Mouse (Mus musculus) cortical plate, adult 2 months (tissue): Measurements from ENCODE around the gene Grin2d. TPM values are rescaled to one million over a fixed set of nuclear protein-coding genes. Genes with fewer than 3 reads are reported as not detected.

Experiments used
- H3K27ac ChIP-seq: fragments of 200-500 bp; 2 replicates; pipeline ENCODE4 v1.5.1; 2012; ENCODE audit warnings: low read length, control low read depth, inconsistent platforms; ENCODE audit not compliant: insufficient read depth
- H3K4me1 ChIP-seq: fragments of 200-500 bp; 2 replicates; pipeline ENCODE4 v1.6.1; 2011; ENCODE audit warnings: low read length; ENCODE audit not compliant: control insufficient read depth, insufficient read depth
- H3K4me3 ChIP-seq: fragments of 200-500 bp; 2 replicates; pipeline ENCODE4 v1.5.1; 2011; ENCODE audit warnings: mild to moderate bottlenecking, low read length, control low read depth; ENCODE audit not compliant: insufficient read depth
- CTCF ChIP-seq: fragments of 200-500 bp; IDR thresholded peaks from 2 replicates; pipeline ENCODE4 v1.5.1; 2011; ENCODE audit warnings: mild to moderate bottlenecking, control low read depth, low read length; ENCODE audit not compliant: insufficient read depth; ENCODE audit errors: extremely low read depth
- POLR2A ChIP-seq: fragments of 200-500 bp; IDR thresholded peaks from 2 replicates; pipeline ENCODE4 v1.6.1; 2011; ENCODE audit warnings: mild to moderate bottlenecking, low read length, control low read depth; ENCODE audit not compliant: insufficient read depth; ENCODE audit errors: extremely low read depth
- polyA plus RNA-seq: library from polyadenylated mRNA; depleted of rRNA; stranded (reverse); fragments of >200 nt; gene quantifications from 2 replicates; pipeline ENCODE4 v1.2.3, GENCODE M21; 2012

Grin2d gene
- polyA plus RNA-seq, 1 experiment = 9.0 TPM

GRCm38 (mm10) chr7:45872624-45873023 is 5.6 kb downstream of the Grin2d start, which contains the start of gene Kdelr1:
Gene Kdelr1, plus strand, starts transcription at chr7:45872772.
- Histone ChIP-seq H3K4me1 (peaks cover 5% of the 10 kb centered on the region; the same call in 1 of the 2 replicates), H3K4me3 (peak within 1 kb of the TSS; percentile 57), H3K27ac (peak within 1 kb of the TSS; percentile 37)
- TF ChIP-seq POLR2A = peak; percentile 82
- peak; percentile 82 for TF ChIP-seq CTCF

- peaks cover 5% of the 10 kb centered on the region; the same call in 1 of the 2 replicates for H3K4me1 ChIP-seq
- TF ChIP-seq POLR2A (no peak), CTCF (no peak)
- H3K4me3 ChIP-seq = peak overlapping the region; percentile 48
- H3K27ac ChIP-seq = no peak overlapping the region
Measured at GRCm38 (mm10) chr7:45870282-45871058, 7.7 kb downstream of the Grin2d start.

- H3K4me3 ChIP-seq = peak overlapping the region; percentile 48
- TF ChIP-seq POLR2A = no peak
- no peak for TF ChIP-seq CTCF
- no peak overlapping the region for H3K27ac ChIP-seq
- peaks cover 4% of the 10 kb centered on the region; the same call in 1 of the 2 replicates for H3K4me1 ChIP-seq
Measured at GRCm38 (mm10) chr7:45869787-45870186, 8.4 kb downstream of the Grin2d start.

- no peak overlapping the region for H3K27ac ChIP-seq
- H3K4me3 ChIP-seq = peak overlapping the region; percentile 48
- no peak for TF ChIP-seq POLR2A
- no peak for TF ChIP-seq CTCF
- H3K4me1 ChIP-seq = 0 out of 2 replicates have a peak, but pooled peaks cover 2% of the 10 kb centered on the region
Measured at GRCm38 (mm10) chr7:45869107-45869670, 9.0 kb downstream of the Grin2d start.

GRCm38 (mm10) chr7:45867871-45868270 is 10.3 kb downstream of the Grin2d start:
- no peaks in the 10 kb centered on the region for H3K4me1 ChIP-seq
- H3K27ac ChIP-seq = no peak overlapping the region
- peak overlapping the region; percentile 48; the same call in 1 of the 2 replicates for H3K4me3 ChIP-seq
- TF ChIP-seq POLR2A (no peak), CTCF (no peak)

- Histone ChIP-seq H3K27ac (no peak overlapping the region), H3K4me3 (peak overlapping the region; percentile 42), H3K4me1 (no peaks in the 10 kb centered on the region)
- 0 out of 2 replicates have a peak, but pooled peaks have one; percentile 24 for TF ChIP-seq POLR2A
- TF ChIP-seq CTCF = no peak
Measured at GRCm38 (mm10) chr7:45865925-45866910, 12.0 kb downstream of the Grin2d start.

GRCm38 (mm10) chr7:45864435-45864834 is 13.7 kb downstream of the Grin2d start:
- H3K4me1 ChIP-seq = no peaks in the 10 kb centered on the region
- H3K27ac ChIP-seq = no peak overlapping the region
- no peak for TF ChIP-seq CTCF
- no peak for TF ChIP-seq POLR2A
- H3K4me3 ChIP-seq = no peak overlapping the region

GRCm38 (mm10) chr7:45862804-45863203 is 15.4 kb downstream of the Grin2d start:
- no peak for TF ChIP-seq CTCF
- TF ChIP-seq POLR2A = no peak
- Histone ChIP-seq H3K4me3 (no peak overlapping the region), H3K4me1 (no peaks in the 10 kb centered on the region), H3K27ac (no peak overlapping the region)

GRCm38 (mm10) chr7:45859008-45859407 is 19.2 kb downstream of the Grin2d start:
- TF ChIP-seq CTCF (no peak), POLR2A (no peak)
- H3K27ac ChIP-seq = no peak overlapping the region
- no peaks in the 10 kb centered on the region for H3K4me1 ChIP-seq
- no peak overlapping the region for H3K4me3 ChIP-seq
